Mouse (Mus musculus) urinary bladder, adult 2 months (tissue): ENCODE results near the gene Tspan4. TPM values are rescaled to one million over a fixed set of nuclear protein-coding genes. Genes with fewer than 3 reads are reported as not detected.
"Not testable (repeated sequence)": the region's sequence is repeated elsewhere in the genome, so short reads cannot be mapped to it uniquely, and the experiment has no call there.

Source experiments
- DNase-seq: peaks from one replicate; pipeline ENCODE4 v3.0.0; 2022; ENCODE audit warnings: low spot score
- polyA plus RNA-seq: library from polyadenylated mRNA; depleted of rRNA; stranded (reverse); fragments of >200 nt; gene quantifications from 2 replicates; pipeline ENCODE4 v1.2.3, GENCODE M21; 2012

Gene Tspan4
- polyA plus RNA-seq, 1 experiment, result 196 TPM

GRCm38 (mm10) chr7:141439140-141439679, 35.8 kb upstream of the Tspan4 start:
- no peak for DNase-seq

GRCm38 (mm10) chr7:141439811-141440210, 35.2 kb upstream of the Tspan4 start:
- no peak for DNase-seq

- no peak for DNase-seq
These were observed 34.4 kb upstream of the Tspan4 start for GRCm38 (mm10) chr7:141440613-141441012.

GRCm38 (mm10) chr7:141441460-141441859, 33.6 kb upstream of the Tspan4 start:
- DNase-seq, result no peak

GRCm38 (mm10) chr7:141442199-141442598, 32.8 kb upstream of the Tspan4 start:
- DNase-seq, result peak; percentile 20

GRCm38 (mm10) chr7:141443081-141443821, 31.8 kb upstream of the Tspan4 start:
- peak; percentile 35 for DNase-seq

- DNase-seq, result peak; percentile 54
These were observed 31.2 kb upstream of the Tspan4 start, which contains the start of gene Pidd1 for GRCm38 (mm10) chr7:141443828-141444237. Pidd1 (minus strand) TSS chr7:141444025.

- not testable (repeated sequence) for DNase-seq
These were observed 28.7 kb upstream of the Tspan4 start for GRCm38 (mm10) chr7:141446374-141446773.

- DNase-seq, result peak; percentile 94
These were observed 27.7 kb upstream of the Tspan4 start, which contains the start of gene Rplp2 for GRCm38 (mm10) chr7:141447110-141447991. Rplp2 (plus strand) TSS chr7:141447370.

GRCm38 (mm10) chr7:141451928-141452327, 23.1 kb upstream of the Tspan4 start:
- no peak for DNase-seq

GRCm38 (mm10) chr7:141453636-141454035, 21.4 kb upstream of the Tspan4 start:
- DNase-seq, result no peak

- DNase-seq, result peak; percentile 88
These were observed 20.0 kb upstream of the Tspan4 start, which contains the start of gene Pnpla2 for GRCm38 (mm10) chr7:141454967-141455551. Pnpla2 (plus strand) TSS chr7:141455198.

- peak; percentile 63 for DNase-seq
These were observed 19.3 kb upstream of the Tspan4 start for GRCm38 (mm10) chr7:141455610-141456314.

- peak; percentile 30 for DNase-seq
These were observed 18.3 kb upstream of the Tspan4 start for GRCm38 (mm10) chr7:141456739-141457138.

GRCm38 (mm10) chr7:141457236-141457635, 17.8 kb upstream of the Tspan4 start:
- DNase-seq, result no peak

- DNase-seq, result peak; percentile 23
These were observed 16.9 kb upstream of the Tspan4 start for GRCm38 (mm10) chr7:141457986-141458660.

GRCm38 (mm10) chr7:141458661-141459060, 16.4 kb upstream of the Tspan4 start:
- no peak for DNase-seq

GRCm38 (mm10) chr7:141459301-141459711, 15.7 kb upstream of the Tspan4 start:
- no peak for DNase-seq

- no peak for DNase-seq
These were observed 15.0 kb upstream of the Tspan4 start for GRCm38 (mm10) chr7:141460001-141460390.

GRCm38 (mm10) chr7:141460391-141461113, 14.5 kb upstream of the Tspan4 start, which contains the start of gene Cracr2b:
Cracr2b (plus strand) TSS chr7:141461094.
- no peak for DNase-seq
